Mouse (Mus musculus): Measurements from ENCODE around the gene Epb41l5. TPM values are rescaled to one million over a fixed set of nuclear protein-coding genes. Genes with fewer than 3 reads are reported as not detected.
A peak's percentile ranks its signal among the peaks of the same experiment; 100 is the strongest.

Epb41l5 gene
- polyA plus RNA-seq, 1 experiment, result 5.4 TPM

- Histone ChIP-seq H3K4me1 (ENCODE audit: control insufficient read depth, insufficient read depth, low read length) (no peaks in the 10 kb centered on the region), H3K27ac (ENCODE audit: insufficient read depth, low read length) (no peak overlapping the region), H3K4me3 (ENCODE audit: insufficient read depth, low read length) (peak overlapping the region; percentile 79)
- TF ChIP-seq CTCF (IDR thresholded peaks at IDR 0.05; ENCODE audit: extremely low read depth, insufficient read depth, low read length) (no peak), POLR2A (IDR thresholded peaks at IDR 0.05; ENCODE audit: extremely low read depth, insufficient read depth, low read length) (no peak)
These were observed 123.8 kb downstream of the Epb41l5 start for GRCm38 (mm10) chr1:119525004-119525444.

GRCm38 (mm10) chr1:119523826-119524225, 125.0 kb downstream of the Epb41l5 start:
- no peak for TF ChIP-seq POLR2A (IDR thresholded peaks at IDR 0.05; ENCODE audit: extremely low read depth, insufficient read depth, low read length)
- no peak for TF ChIP-seq CTCF (IDR thresholded peaks at IDR 0.05; ENCODE audit: extremely low read depth, insufficient read depth, low read length)
- Histone ChIP-seq H3K27ac (ENCODE audit: insufficient read depth, low read length) (no peak overlapping the region), H3K4me1 (ENCODE audit: control insufficient read depth, insufficient read depth, low read length) (no peaks in the 10 kb centered on the region), H3K4me3 (ENCODE audit: insufficient read depth, low read length) (no peak overlapping the region)

- Histone ChIP-seq H3K4me3 (ENCODE audit: insufficient read depth, low read length) (no peak overlapping the region), H3K4me1 (ENCODE audit: control insufficient read depth, insufficient read depth, low read length) (no peaks in the 10 kb centered on the region), H3K27ac (ENCODE audit: insufficient read depth, low read length) (no peak overlapping the region)
- TF ChIP-seq CTCF (IDR thresholded peaks at IDR 0.05; ENCODE audit: extremely low read depth, insufficient read depth, low read length), result no peak
- TF ChIP-seq POLR2A (IDR thresholded peaks at IDR 0.05; ENCODE audit: extremely low read depth, insufficient read depth, low read length), result no peak
These were observed 125.4 kb downstream of the Epb41l5 start for GRCm38 (mm10) chr1:119523369-119523768.

- TF ChIP-seq POLR2A (IDR thresholded peaks at IDR 0.05; ENCODE audit: extremely low read depth, insufficient read depth, low read length), result no peak
- Histone ChIP-seq H3K4me1 (ENCODE audit: control insufficient read depth, insufficient read depth, low read length) (no peaks in the 10 kb centered on the region), H3K27ac (ENCODE audit: insufficient read depth, low read length) (no peak overlapping the region), H3K4me3 (ENCODE audit: insufficient read depth, low read length) (no peak overlapping the region)
These were observed 126.1 kb downstream of the Epb41l5 start for GRCm38 (mm10) chr1:119522726-119523125.

GRCm38 (mm10) chr1:119521681-119522080, 127.1 kb downstream of the Epb41l5 start:
- Histone ChIP-seq H3K4me1 (ENCODE audit: control insufficient read depth, insufficient read depth, low read length) (no peaks in the 10 kb centered on the region), H3K4me3 (ENCODE audit: insufficient read depth, low read length) (no peak overlapping the region), H3K27ac (ENCODE audit: insufficient read depth, low read length) (no peak overlapping the region)
- TF ChIP-seq CTCF (IDR thresholded peaks at IDR 0.05; ENCODE audit: extremely low read depth, insufficient read depth, low read length) (no peak), POLR2A (IDR thresholded peaks at IDR 0.05; ENCODE audit: extremely low read depth, insufficient read depth, low read length) (no peak)

GRCm38 (mm10) chr1:119521029-119521428, 127.8 kb downstream of the Epb41l5 start:
- Histone ChIP-seq H3K4me3 (ENCODE audit: insufficient read depth, low read length) (no peak overlapping the region), H3K4me1 (ENCODE audit: control insufficient read depth, insufficient read depth, low read length) (no peaks in the 10 kb centered on the region), H3K27ac (ENCODE audit: insufficient read depth, low read length) (no peak overlapping the region)
- TF ChIP-seq CTCF (IDR thresholded peaks at IDR 0.05; ENCODE audit: extremely low read depth, insufficient read depth, low read length) (no peak), POLR2A (IDR thresholded peaks at IDR 0.05; ENCODE audit: extremely low read depth, insufficient read depth, low read length) (no peak)

- no peak for TF ChIP-seq CTCF (IDR thresholded peaks at IDR 0.05; ENCODE audit: extremely low read depth, insufficient read depth, low read length)
- no peak for TF ChIP-seq POLR2A (IDR thresholded peaks at IDR 0.05; ENCODE audit: extremely low read depth, insufficient read depth, low read length)
- no peak overlapping the region for H3K27ac ChIP-seq (ENCODE audit: insufficient read depth, low read length)
- H3K4me3 ChIP-seq (ENCODE audit: insufficient read depth, low read length), result no peak overlapping the region
- H3K4me1 ChIP-seq (ENCODE audit: control insufficient read depth, insufficient read depth, low read length), result no peaks in the 10 kb centered on the region
These were observed 129.5 kb downstream of the Epb41l5 start for GRCm38 (mm10) chr1:119519286-119519685.

- H3K4me1 ChIP-seq (ENCODE audit: control insufficient read depth, insufficient read depth, low read length), result no peaks in the 10 kb centered on the region
These were observed 130.0 kb downstream of the Epb41l5 start for GRCm38 (mm10) chr1:119518786-119519185.

GRCm38 (mm10) chr1:119518060-119518459, 130.7 kb downstream of the Epb41l5 start:
- H3K4me1 ChIP-seq (ENCODE audit: control insufficient read depth, insufficient read depth, low read length), result no peaks in the 10 kb centered on the region
- TF ChIP-seq POLR2A (IDR thresholded peaks at IDR 0.05; ENCODE audit: extremely low read depth, insufficient read depth, low read length) (no peak), CTCF (IDR thresholded peaks at IDR 0.05; ENCODE audit: extremely low read depth, insufficient read depth, low read length) (no peak)

More at GRCm38 (mm10) chr1:119518786-119519185, 130.0 kb downstream of the Epb41l5 start:
- H3K27ac ChIP-seq (ENCODE audit: insufficient read depth, low read length), result no peak overlapping the region
- no peak overlapping the region for H3K4me3 ChIP-seq (ENCODE audit: insufficient read depth, low read length)
- TF ChIP-seq CTCF (IDR thresholded peaks at IDR 0.05; ENCODE audit: extremely low read depth, insufficient read depth, low read length) (no peak), POLR2A (IDR thresholded peaks at IDR 0.05; ENCODE audit: extremely low read depth, insufficient read depth, low read length) (no peak)

GRCm38 (mm10) chr1:119510857-119511256, 137.9 kb downstream of the Epb41l5 start:
- no peaks in the 10 kb centered on the region for H3K4me1 ChIP-seq (ENCODE audit: control insufficient read depth, insufficient read depth, low read length)
- no peak overlapping the region for H3K4me3 ChIP-seq (ENCODE audit: insufficient read depth, low read length)
- TF ChIP-seq CTCF (IDR thresholded peaks at IDR 0.05; ENCODE audit: extremely low read depth, insufficient read depth, low read length) (no peak), POLR2A (IDR thresholded peaks at IDR 0.05; ENCODE audit: extremely low read depth, insufficient read depth, low read length) (no peak)
- no peak overlapping the region for H3K27ac ChIP-seq (ENCODE audit: insufficient read depth, low read length)

More at GRCm38 (mm10) chr1:119518060-119518459, 130.7 kb downstream of the Epb41l5 start:
- H3K4me3 ChIP-seq (ENCODE audit: insufficient read depth, low read length), result no peak overlapping the region
- H3K27ac ChIP-seq (ENCODE audit: insufficient read depth, low read length), result no peak overlapping the region

Data from cortical plate, adult 2 months (tissue).